Mouse (Mus musculus) heart, postnatal 4 days (tissue): ENCODE data around the gene Lbr. TPM values are rescaled to one million over a fixed set of nuclear protein-coding genes. Genes with fewer than 3 reads are reported as not detected.

Experiments used
- DNase-seq: peaks from one replicate; pipeline ENCODE4 v3.0.0; 2021
- total RNA-seq, 2 experiments: library from RNA; stranded (reverse); gene quantifications; 2 replicates each; pipeline ENCODE4 v1.2.3; 2021

Gene Lbr
- total RNA-seq, 2 experiments from 2014 or later, result 46.0 to 47.7 TPM

GRCm38 (mm10) chr1:181769392-181769791 lies 73.5 kb downstream of the Lbr start:
- no peak for DNase-seq

Other genes with a start within 250 kb of the Lbr start
- gene Enah, start 176.9 kb upstream of the Lbr start, total RNA-seq, result 100 to 1,000 TPM; 196 to 207 TPM